Mouse (Mus musculus): ENCODE data around the gene Lrrc38. TPM values are rescaled to one million over a fixed set of nuclear protein-coding genes. Genes with fewer than 3 reads are reported as not detected.

The Lrrc38 gene
- polyA plus RNA-seq (2012; rRNA removed), result 0.16 and 0.32 TPM in 2 replicates

DNA sequence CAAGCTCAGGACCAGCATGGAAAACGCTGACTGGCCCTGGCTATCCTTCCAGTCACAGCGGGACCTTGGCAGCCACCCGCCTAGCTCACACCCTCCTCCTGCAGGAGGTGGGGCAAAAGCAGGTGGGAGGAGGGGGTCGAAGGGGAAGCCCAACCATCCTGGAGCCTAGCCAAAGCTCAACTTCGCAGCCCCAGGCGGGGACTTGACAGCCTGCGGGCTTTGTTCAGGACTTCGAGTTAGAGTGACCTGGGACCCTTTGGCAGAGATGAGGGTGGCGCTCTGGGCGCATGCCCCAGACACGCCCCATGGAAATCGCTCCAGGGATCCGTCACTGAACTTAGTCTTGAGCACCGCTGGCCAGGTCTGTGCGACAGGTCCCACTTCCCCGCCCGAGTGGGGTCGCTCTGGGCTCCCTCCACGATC lies at the start of gene Lrrc38:
Gene Lrrc38 (plus strand): TSS at position 274 of the 423 bp plus-strand sequence.

DNA sequence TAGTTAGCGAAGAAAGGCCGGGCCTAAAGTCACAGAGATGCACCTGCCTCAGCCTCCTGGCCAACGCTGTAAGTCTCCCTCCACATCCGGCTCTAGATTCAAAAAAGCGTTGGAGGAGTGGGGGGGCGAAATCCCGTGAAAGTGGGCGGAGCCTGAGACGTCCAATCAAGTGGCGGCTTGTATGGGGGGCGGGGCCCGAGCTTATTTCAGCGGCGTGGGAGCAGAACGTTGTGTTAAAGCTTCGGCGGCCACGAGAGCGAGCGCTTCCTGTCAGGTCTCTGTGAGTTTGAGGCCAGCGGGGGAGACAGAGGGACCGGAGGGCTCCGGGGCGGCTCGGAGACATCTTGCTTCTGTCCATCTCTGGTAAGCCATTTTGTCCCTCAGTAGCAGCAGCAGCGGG lies 44.6 kb downstream of the Lrrc38 start, which contains the start of gene Pramel1:
Gene Pramel1 (plus strand): TSS at position 248 of the 400 bp plus-strand sequence.

DNA sequence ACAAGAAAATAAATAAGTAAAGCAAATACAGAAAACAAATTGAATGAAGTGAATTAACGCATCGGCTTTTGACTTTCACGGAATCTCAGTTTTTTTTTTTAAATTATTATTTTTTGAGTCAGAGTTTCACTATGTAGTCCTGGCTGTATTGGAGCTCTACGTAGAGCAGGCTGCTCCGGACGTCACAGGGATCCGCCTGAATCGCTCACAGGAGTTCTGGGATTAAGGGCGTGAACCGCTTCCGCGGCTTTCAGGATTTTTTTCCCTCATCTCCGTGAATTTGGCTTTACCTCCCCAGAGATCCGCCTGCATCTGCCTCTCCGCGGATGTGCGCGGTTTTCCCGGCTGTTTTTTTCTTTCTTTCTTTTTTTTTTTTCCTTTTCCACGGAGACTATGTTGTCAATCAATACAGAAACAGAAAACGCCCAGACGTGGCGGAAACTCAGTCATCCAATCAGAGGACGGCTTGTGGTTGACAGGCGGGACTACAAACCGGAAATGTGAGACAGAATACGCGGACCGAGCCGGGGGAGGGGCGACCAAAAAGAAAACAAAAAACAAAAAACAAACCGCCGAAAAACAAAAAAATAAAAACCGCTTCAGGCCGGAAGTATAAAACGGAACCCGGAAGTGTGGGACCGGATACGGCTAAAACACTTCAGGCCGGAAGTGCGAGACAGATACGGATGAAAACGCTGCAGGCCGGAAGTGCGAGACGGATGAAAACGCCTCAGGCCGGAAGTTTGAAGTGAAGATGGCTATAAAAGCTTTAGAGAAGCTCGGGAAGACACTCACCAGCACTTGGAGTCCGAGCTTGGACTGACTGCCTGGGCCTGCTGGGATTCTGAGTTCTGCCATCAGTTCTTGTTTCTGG lies 62.9 kb downstream of the Lrrc38 start, which contains the start of gene Pramef8:
Gene Pramef8 (plus strand): TSS at position 208 of the 874 bp plus-strand sequence.

Other genes starting within 250 kb of the Lrrc38 start
- 21.2 and 25.7 TPM in 2 replicates for gene Prdm2, start 136.8 kb upstream of the Lrrc38 start, polyA plus RNA-seq (2012; rRNA removed)
- 43.1 and 53.0 TPM in 2 replicates for gene Pdpn, start 50.2 kb upstream of the Lrrc38 start, polyA plus RNA-seq (2012; rRNA removed)
- gene Pramel1, start 44.7 kb downstream of the Lrrc38 start, polyA plus RNA-seq (2012; rRNA removed), result not detected in 2 replicates
- 7.9 and 13.6 TPM in 2 replicates for gene Pramef8, start 62.7 kb downstream of the Lrrc38 start, polyA plus RNA-seq (2012; rRNA removed)
- gene Oog4, start 100.6 kb downstream of the Lrrc38 start, polyA plus RNA-seq (2012; rRNA removed), result not detected in 2 replicates
- gene Gm13043, start 161.6 kb downstream of the Lrrc38 start, polyA plus RNA-seq (2012; rRNA removed), result not detected in 2 replicates
- not detected in 2 replicates for gene Gm13040, start 186.2 kb downstream of the Lrrc38 start, polyA plus RNA-seq (2012; rRNA removed)
- gene BC080695, start 201.9 kb downstream of the Lrrc38 start, polyA plus RNA-seq (2012; rRNA removed), result not detected in 2 replicates
- not detected in 2 replicates for gene Gm13057, start 202.0 kb downstream of the Lrrc38 start, polyA plus RNA-seq (2012; rRNA removed)

All from central nervous system, embryonic 11.5 days (tissue).